Mouse (Mus musculus) gastrocnemius, postnatal 14 days (tissue): ENCODE data around the gene Tmem234. TPM values are rescaled to one million over a fixed set of nuclear protein-coding genes. Genes with fewer than 3 reads are reported as not detected.

Experiments used
- DNase-seq: peaks from one replicate; pipeline ENCODE4 v3.0.0; 2021; ENCODE audit warnings: mixed read lengths
- intact Hi-C: fragments of 180-260 bp; cut with DNase I; formaldehyde crosslinking; loops from one replicate; pipeline ENCODE4 v1.15.1; 2025; ENCODE audit warnings: low total_unique reads
- total RNA-seq, 2 experiments: library from RNA; stranded (reverse); gene quantifications; 2 replicates each; pipeline ENCODE4 v1.2.3; 2021

Tmem234 gene
- total RNA-seq, 2 experiments from 2014 or later: 33.6 to 35.8 TPM

GRCm38 (mm10) chr4:129618786-129619691, 18.6 kb downstream of the Tmem234 start, which contains the start of gene Iqcc:
TSS of gene Iqcc (minus strand) at chr4:129619099.
- DNase-seq: peak; percentile 97
- intact Hi-C loops: loop anchor here (10.0 kb wide), 1 partner anchor 74 kb away; the partner anchor contains the start of gene Hdac1

DNA sequence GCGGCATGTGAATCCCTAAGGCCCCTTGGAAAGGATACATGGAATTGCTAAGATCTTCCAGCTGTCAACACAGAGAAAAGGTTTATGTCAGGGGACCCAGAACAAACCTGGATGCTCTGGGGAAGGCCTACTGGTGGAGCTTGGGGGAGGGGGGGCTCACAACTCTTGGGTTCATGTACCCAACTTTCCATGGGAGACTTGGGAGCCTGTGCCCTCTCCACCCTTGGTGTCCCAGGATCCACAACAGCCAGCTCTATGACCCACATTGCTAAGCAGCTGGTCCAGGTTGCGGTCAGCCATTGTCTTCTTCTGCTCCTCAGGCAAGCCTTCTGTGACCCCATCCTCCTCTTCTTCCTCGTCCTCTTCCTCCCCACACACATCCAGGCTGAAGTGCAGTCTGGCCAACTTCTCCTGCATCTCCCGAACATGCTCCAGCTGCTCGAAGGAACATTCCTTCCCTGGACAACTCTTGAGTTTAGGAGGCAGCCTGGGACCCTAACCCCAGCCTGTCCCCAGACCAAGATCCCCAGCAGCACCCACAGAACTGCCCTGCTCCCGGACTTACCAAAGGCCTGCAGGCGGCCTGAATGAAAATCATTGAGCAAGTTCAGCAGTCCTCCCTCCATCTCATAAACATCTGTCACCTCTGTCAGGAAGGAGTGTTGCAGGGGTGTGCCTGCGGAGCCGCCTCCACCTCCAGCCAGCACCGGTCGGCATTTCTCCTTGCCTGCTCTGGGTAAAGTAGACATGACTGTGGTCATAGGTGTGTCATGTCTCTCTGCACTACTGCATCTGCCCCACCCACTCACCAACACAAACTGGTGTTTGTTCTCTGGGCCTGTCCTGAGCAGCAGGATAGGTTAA, 20.2 kb downstream of the Tmem234 start:
- intact Hi-C loops: no loop called here
- DNase-seq: no peak

- intact Hi-C loops: no loop called here
- peak; percentile 24 for DNase-seq
Measured at GRCm38 (mm10) chr4:129621283-129621841, 20.9 kb downstream of the Tmem234 start.

DNA sequence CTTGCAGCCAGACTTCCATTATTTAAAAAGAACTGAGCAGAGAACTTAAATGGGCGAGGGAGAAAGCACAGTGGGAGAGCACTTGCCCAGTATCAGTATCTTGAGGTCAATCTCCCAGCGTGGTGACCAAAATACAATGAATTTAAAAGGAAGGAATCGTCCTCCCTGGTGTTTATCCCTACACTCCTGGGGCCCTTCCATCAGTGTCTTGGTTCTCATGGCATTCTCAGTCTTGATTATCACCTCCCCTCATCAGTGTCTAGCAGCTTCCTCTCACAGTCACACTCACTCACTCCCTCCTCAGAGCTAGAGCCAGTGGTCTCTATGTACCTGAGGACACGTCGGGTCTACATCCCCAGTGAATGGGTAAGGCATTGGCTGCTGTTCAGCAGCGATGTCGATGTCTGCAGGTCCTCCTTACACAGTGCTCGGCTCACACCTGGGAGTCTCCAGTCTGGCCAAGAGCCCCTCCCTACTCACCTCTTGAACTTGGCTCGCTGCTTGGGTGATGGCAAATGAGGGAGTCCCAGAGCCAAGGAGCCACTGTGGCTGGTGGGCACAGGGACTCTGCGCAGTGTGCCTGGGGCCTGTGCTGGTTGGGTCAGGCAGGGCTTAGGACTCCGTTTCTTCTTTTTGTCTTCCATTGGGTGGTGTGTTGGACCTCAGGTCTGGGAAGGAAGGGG, 21.8 kb downstream of the Tmem234 start:
- intact Hi-C loops: no loop called here
- no peak for DNase-seq

DNA sequence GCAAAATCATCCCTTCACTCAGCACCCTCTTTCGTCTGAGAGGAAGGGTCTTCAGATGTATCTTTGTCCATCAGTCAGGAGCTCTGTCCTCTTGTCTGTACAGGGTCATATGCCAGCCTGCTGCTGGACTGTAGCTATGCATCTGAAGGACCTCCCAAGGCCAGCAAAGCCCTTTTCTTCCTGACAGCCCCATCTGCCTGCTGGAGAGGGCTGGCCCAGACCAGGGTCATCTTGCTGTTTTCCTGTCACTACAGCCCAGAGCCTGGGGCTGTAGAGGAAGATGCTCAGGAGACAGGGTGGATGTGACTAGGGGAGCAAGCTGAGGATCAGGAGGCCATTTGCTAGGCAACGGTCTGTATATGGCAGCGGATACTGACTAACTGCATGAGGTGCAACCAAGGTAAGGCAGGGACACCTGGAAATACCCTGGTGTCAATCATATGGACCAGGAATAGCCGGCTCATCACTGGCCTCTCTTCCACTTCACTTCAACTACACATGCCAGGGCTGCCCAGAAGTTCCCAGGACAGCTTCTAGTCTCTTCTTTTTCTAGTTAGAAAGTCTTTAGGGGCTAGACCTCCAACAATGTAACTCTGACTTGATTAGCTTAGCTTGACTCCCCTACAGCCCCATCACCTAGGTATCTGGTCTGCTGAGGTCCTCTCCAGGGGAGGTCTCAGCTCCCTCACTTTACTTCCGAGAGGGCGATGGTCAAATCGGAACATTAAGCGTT, 22.5 kb downstream of the Tmem234 start:
- no peak for DNase-seq
- intact Hi-C loops: no loop called here

DNA sequence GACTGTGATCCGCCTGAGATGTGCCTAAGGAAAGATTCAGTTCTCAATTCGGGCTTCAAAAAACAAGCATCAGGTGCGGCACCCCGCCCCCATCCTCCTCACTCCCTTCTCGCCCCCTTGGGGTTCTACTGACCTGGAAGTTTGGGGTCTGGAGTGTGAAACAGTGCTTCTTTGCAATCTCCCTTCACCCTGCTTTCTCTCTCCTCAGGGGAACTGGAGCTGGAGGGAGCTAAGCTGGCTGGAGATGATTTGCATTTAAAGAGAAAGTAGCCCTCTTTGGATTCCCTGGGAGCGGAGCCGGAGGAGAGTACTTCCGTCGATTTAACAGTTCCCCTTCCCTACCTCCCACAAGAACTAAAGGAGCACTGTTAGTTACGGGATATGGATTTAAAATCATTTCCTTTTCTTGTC, 23.2 kb downstream of the Tmem234 start, which contains the start of gene Ccdc28b:
TSS of gene Ccdc28b (minus strand) at position 267 of the 411 bp plus-strand sequence.
- intact Hi-C loops: no loop called here
- DNase-seq: peak; percentile 33

- DNase-seq: peak; percentile 91
- intact Hi-C loops: no loop called here
Measured at GRCm38 (mm10) chr4:129624281-129625028, 24.0 kb downstream of the Tmem234 start.

GRCm38 (mm10) chr4:129625029-129625370, 24.5 kb downstream of the Tmem234 start:
- intact Hi-C loops: no loop called here
- peak; percentile 57 for DNase-seq

DNA sequence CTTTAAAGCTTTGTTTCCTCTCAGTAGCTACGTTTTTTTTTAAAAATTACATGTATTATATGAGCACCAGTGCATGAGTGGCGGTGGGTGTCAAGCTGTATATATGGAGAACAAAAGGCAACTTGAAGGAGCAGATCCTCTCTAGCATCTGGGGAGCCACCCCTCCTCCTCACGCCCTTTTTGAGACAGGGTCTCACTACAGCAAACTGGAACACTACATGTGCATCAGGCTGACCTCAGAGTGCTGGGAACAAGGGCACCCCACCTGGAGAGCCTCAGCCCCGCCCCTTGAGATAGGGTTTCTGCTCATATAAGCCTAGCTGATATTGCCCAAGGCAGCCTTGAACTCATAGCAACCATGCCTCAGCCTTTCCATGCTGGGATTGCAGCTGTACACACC, 25.0 kb downstream of the Tmem234 start:
- intact Hi-C loops: no loop called here
- no peak for DNase-seq

GRCm38 (mm10) chr4:129626035-129626434, 25.6 kb downstream of the Tmem234 start:
- no peak for DNase-seq
- intact Hi-C loops: no loop called here

GRCm38 (mm10) chr4:129630944-129631343, 30.5 kb downstream of the Tmem234 start:
- no peak for DNase-seq
- intact Hi-C loops: no loop called here

DNA sequence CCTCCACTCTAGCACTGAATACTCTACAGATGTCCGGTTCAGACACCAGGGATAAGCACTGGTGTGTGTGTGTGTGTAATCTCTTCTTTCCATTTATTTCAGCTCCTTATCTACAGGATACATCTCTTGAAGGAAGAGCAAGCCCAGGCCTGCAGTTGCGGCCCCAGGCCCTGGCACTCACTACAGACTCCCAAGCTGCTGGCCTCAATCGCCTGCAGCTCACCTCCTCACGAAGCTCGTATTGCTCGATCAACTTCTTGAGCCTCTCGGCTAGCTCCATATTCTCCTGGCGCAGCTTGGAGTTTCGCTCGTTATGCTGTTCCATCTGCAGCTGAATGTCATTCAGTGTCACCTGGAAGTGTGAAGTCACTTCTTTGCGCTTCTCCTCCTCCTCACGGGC, 31.4 kb downstream of the Tmem234 start:
- no peak for DNase-seq
- intact Hi-C loops: no loop called here

GRCm38 (mm10) chr4:129633852-129634251, 33.4 kb downstream of the Tmem234 start:
- DNase-seq: no peak
- intact Hi-C loops: no loop called here

DNA sequence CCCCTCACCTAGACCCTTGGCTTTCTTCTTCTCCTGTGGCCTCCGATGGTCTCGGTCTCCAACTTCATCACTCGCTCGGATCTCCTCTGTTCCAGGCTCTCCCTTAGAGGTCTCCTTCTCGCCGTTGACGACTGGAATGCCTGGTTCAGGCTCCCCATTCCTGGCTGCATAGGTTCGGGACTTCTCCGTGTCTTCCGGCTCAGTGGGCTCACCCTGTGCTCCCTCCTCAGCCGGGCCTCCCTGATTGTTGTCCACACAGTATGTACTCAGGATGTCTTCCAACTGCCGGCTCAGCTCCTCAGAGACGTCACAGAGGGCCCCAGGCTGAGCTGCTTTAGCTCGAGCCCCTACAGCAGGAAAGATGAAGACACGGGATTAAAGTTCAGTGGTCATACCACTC, 38.8 kb downstream of the Tmem234 start:
- no peak for DNase-seq
- intact Hi-C loops: no loop called here

DNA sequence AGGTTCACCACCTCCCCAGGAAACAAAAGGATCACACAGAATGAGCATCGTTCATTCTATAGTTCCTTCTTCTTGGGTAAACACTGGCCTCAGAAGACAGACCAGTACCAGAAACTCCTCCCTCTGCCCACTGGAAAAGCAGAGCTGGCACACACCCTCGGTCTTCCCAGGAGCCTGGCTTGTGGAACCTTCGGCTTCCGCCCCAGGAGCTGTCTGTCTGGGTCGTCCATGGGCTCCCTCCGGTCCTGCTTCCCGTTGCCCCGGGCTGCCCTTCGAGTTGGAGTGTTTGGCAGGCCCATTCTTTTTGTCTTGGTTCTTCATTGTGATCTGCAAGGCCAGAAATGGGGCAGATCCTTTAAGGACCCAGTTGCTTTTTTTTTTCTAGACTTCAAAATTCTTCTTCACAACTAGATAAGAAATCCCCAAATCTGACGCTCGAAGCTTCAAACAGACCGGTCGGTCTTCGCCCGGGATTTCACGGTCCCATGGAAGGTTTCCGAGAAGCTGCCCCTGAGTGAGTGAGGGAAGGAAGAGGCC, 39.7 kb downstream of the Tmem234 start:
- intact Hi-C loops: loop anchor here (10.0 kb wide), 1 partner anchor 645 kb away; the partner anchor contains the start of gene Ak2
- peak; percentile 50 for DNase-seq

- intact Hi-C loops: loop anchor here (10.0 kb wide), 1 partner anchor 646 kb away; the partner anchor contains the start of gene Ak2
- peak; percentile 97 for DNase-seq
Measured at GRCm38 (mm10) chr4:129640638-129641467, 40.4 kb downstream of the Tmem234 start, which contains the start of gene Txlna. TSS of gene Txlna (minus strand) at chr4:129641065.

DNA sequence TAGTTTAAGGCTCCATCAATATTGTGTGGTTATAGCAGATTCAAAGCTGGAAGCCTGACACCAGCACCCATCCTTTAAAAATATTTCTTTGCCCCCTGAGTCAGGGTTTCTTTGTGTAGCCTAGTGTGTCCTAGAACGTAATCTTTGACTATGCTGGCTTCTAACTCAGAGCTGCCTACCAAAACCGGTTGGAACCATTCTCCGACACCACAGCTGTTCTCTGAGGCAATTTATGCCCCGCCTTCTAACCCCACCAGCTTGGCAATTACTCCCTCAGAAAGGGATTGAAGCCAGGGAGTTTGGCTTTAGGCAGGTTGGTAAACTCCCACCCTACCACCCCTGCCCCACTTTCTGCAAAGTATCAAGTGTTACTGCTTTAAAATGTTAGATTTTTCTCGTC, 41.3 kb downstream of the Tmem234 start:
- no peak for DNase-seq

More for the DNA sequence above, 41.3 kb downstream of the Tmem234 start:
- intact Hi-C loops: loop anchor here (10.0 kb wide), 1 partner anchor 647 kb away; the partner anchor contains the start of gene Ak2
